Mouse (Mus musculus): ENCODE data around the gene Cmbl.

The Cmbl gene

GRCm38 (mm10) chr15:31542013-31542958 lies 22.9 kb upstream of the Cmbl start:
- peak; percentile 59 to 68 for DNase-seq

GRCm38 (mm10) chr15:31543246-31543645 lies 21.9 kb upstream of the Cmbl start:
- DNase-seq, result no peak

- peak; percentile 43 to 69 for DNase-seq
Measured at GRCm38 (mm10) chr15:31545058-31545457, 20.1 kb upstream of the Cmbl start.

GRCm38 (mm10) chr15:31546291-31546690 lies 18.9 kb upstream of the Cmbl start:
- no peak for DNase-seq

- no peak for DNase-seq
Measured at GRCm38 (mm10) chr15:31547421-31547820, 17.8 kb upstream of the Cmbl start.

GRCm38 (mm10) chr15:31550381-31550780 lies 14.8 kb upstream of the Cmbl start:
- DNase-seq, result no peak

GRCm38 (mm10) chr15:31554855-31555254 lies 10.3 kb upstream of the Cmbl start:
- DNase-seq, result no peak

GRCm38 (mm10) chr15:31561390-31561789 lies 3.8 kb upstream of the Cmbl start:
- DNase-seq, result no peak

GRCm38 (mm10) chr15:31561976-31562375 lies 3.2 kb upstream of the Cmbl start:
- no peak for DNase-seq

- DNase-seq, result no peak
Measured at GRCm38 (mm10) chr15:31562847-31563246, 2.3 kb upstream of the Cmbl start.

- peak; percentile 77 to 91 for DNase-seq
Measured at GRCm38 (mm10) chr15:31563577-31564546, 1.3 kb upstream of the Cmbl start.

GRCm38 (mm10) chr15:31565786-31566185 lies 597 bp downstream of the Cmbl start:
- no peak for DNase-seq

- peak; percentile 44 to 78 for DNase-seq
Measured at GRCm38 (mm10) chr15:31567431-31567830, 2.2 kb downstream of the Cmbl start.

GRCm38 (mm10) chr15:31568581-31568996 lies 3.4 kb downstream of the Cmbl start:
- DNase-seq, result peak; percentile 90 to 92

GRCm38 (mm10) chr15:31569325-31570022 lies 4.3 kb downstream of the Cmbl start:
- DNase-seq, result peak; percentile 94

- no peak for DNase-seq
Measured at GRCm38 (mm10) chr15:31570959-31571358, 5.8 kb downstream of the Cmbl start.

- no peak for DNase-seq
Measured at GRCm38 (mm10) chr15:31571906-31572722, 6.9 kb downstream of the Cmbl start.

GRCm38 (mm10) chr15:31573287-31573686 lies 8.1 kb downstream of the Cmbl start:
- DNase-seq, result no peak

GRCm38 (mm10) chr15:31573692-31574091 lies 8.5 kb downstream of the Cmbl start:
- no peak for DNase-seq

- no peak for DNase-seq
Measured at GRCm38 (mm10) chr15:31576076-31576475, 10.9 kb downstream of the Cmbl start.

- DNase-seq, result peak in 1 of 2 experiments; percentile 42
Measured at GRCm38 (mm10) chr15:31581086-31581485, 15.9 kb downstream of the Cmbl start.

Data from kidney, postnatal 36 days (tissue).